Mouse (Mus musculus) erythroblast, embryonic 14.5 days (primary cell): ENCODE measurements at regions not wholly inside any gene's neighbourhood (a gene's known extent, or its start where the extent isn't known, plus 50 kb on each side); places are given as distances from the start of the nearest gene placed in this dataset.

ENCODE experiments used
- GATA1 ChIP-seq: IDR thresholded peaks from 2 replicates; pipeline ENCODE4 v1.6.1; 2012; ENCODE audit warnings: low read length, inconsistent platforms, mixed read lengths
- TAL1 ChIP-seq: IDR thresholded peaks from 3 replicates; pipeline ENCODE4 v1.6.1; 2012; ENCODE audit warnings: low read length, inconsistent platforms, mixed read lengths

GRCm38 (mm10) chr2:179265436-179265835 is 176.8 kb upstream of the Cdh4 start:
- no peak for TF ChIP-seq GATA1
- TF ChIP-seq TAL1: no peak
